Mouse (Mus musculus) ES-CJ7 (cell line): Measurements from ENCODE around the gene Mymx.

ENCODE experiments used
- DNase-seq: peaks from one replicate; pipeline ENCODE4 v3.0.0; 2011; ENCODE audit warnings: low read depth, low spot score

The Mymx gene

GRCm38 (mm10) chr17:45589844-45590243 is 12.1 kb downstream of the Mymx start:
- DNase-seq: no peak

DNA sequence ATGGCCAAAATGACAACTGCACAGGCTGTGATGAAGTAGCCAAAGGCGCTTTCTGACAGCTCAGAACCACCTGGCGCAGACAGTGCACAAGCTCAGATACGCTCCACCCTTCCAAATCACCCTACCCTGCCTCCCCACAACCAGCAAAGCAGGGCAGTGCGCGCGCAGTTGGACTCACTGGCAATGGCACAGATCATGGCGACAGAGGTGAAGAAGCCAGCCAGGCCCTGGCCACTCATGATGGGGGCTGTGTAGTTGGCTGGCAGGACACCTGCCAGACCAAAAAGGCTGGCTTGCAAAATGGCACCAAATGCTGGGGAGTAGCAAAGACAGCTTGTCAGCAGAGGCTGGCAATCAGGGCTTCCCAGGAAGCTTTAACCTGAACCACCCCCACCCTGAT is 12.7 kb downstream of the Mymx start:
- no peak for DNase-seq

DNA sequence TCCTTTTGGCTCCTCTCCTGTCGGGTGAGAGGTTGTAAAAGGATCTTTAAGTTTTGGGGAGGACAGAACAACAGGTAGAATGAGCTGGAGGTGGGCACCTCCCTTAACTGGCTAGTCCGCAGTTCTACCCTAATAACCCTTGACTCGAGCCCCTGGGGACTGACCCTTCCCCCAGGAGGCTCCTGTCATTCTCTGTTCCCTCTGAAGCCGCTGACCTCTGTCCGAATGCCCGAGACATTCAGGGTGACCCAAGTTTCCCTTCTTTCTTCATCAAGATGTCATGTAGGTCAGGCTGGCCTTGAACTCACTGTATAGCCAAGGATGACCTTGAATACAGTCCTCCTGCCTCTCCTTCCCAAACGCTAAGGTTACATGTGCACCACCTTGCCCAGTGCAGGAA is 13.5 kb downstream of the Mymx start:
- DNase-seq: no peak

DNA sequence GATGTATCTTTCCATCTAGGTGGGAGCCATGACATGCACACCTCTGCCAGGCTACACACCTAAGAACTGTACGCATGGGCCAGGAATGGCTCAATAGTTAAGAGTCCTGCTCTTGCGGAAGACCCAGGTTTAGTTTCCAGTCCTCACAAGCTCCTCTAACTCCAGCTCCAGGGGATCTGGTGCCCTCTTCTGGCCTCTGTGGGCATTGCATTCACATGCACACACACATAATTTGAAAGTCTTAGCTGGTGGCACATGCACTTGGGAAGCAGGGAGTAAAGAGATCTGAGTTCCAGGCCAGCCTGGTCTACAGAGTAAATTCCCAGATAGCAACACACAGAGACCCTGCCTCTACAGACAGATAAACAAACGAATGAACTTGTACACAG is 15.5 kb downstream of the Mymx start:
- peak; percentile 92 for DNase-seq

- DNase-seq: peak; percentile 75
These were observed 16.0 kb downstream of the Mymx start for GRCm38 (mm10) chr17:45585725-45586448.

DNA sequence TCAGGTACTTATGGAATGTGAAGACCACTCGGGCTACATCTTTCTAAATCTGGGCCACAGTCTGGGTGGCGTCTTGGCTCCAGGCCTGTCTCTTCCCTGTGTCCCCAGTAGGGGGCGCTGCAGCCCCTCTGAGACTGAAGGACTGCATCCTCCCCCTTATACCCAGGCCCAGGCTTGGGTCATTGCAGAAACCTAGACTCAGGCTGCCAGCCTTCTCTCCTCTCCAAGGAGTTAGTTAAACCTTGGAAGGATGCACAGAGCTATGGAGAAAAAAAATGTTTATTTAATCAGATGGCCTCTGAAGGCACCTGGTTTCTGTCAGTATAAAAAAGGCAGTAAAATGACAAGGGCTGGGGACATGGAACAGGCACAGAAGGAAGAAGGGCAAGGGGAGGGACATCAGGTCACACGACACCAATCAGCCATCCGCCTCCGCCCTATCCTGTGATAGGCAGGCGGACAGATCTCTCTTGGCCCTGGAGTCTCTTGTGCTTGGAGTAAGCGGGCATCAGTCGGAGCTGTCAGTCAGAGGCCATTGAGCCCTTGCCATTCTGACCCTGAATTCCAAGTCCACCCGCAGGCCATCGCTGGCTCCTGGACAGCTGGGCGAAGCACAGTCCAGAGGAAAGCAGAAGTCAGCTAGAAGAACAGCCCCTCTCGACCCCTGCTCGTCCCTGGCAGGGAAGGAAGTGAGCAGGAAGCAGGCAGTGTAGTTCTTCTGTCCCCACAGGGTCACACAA is 16.8 kb downstream of the Mymx start:
- peak; percentile 83 for DNase-seq

GRCm38 (mm10) chr17:45584096-45584896 is 17.6 kb downstream of the Mymx start:
- DNase-seq: peak; percentile 81

DNA sequence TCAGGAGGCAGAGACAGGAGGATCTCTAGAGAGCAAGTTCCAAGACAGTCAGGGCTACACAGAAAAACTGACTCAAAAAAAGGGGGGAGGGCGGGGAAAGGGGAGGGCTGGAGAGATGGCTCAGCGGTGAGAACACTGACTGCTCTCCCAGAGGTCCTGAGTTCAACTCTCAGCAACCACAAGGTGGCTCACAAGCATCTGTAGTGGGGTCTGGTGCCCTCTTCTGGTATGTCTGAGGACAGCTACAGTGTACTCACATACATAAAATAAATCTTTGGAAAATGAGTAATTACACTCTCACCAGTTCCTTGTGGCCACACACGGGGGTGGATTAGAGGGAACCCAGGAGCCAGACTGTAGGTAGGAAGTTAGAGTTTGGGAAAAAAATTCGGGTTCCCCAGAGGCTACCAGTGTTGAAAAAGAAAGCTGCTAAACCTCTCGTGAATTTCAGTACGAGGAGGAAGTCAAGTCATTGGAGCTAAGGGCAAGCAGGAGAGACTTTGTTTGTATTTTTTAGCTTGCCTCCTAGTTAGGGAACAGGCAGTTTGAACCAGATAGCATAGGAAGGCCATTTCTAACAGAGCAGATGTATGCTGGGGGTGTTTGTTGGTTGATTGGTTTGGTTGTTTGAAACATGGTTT is 19.1 kb downstream of the Mymx start:
- peak; percentile 76 for DNase-seq

- DNase-seq: no peak
These were observed 19.7 kb downstream of the Mymx start for GRCm38 (mm10) chr17:45582188-45582587.

GRCm38 (mm10) chr17:45581567-45581983 is 20.3 kb downstream of the Mymx start:
- peak; percentile 87 for DNase-seq

DNA sequence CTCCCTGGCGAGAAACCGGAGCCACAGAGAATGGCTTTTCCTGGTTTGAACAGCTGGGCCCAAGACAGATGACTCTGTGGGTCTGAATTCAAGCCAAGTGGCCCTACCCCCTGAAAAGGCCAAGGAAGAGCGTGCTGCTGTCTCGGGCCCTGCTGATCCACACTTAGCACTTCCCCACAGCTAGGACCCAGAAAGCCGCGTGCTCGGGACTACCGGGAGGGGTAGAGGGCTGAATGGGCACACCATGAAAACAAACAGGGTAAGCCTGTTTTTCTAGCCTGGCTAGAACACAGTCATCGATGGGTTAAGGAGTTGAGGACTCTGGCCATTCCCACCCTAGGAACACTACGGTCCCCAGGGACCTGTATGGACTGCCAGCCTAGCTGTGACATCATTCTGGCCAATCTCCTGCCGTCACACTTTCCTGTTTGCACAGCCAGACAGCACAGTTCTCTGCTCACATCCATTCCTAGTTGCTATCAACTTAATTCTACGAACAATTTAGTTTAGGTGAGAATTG is 20.9 kb downstream of the Mymx start:
- no peak for DNase-seq

GRCm38 (mm10) chr17:45579554-45579953 is 22.3 kb downstream of the Mymx start:
- DNase-seq: no peak

DNA sequence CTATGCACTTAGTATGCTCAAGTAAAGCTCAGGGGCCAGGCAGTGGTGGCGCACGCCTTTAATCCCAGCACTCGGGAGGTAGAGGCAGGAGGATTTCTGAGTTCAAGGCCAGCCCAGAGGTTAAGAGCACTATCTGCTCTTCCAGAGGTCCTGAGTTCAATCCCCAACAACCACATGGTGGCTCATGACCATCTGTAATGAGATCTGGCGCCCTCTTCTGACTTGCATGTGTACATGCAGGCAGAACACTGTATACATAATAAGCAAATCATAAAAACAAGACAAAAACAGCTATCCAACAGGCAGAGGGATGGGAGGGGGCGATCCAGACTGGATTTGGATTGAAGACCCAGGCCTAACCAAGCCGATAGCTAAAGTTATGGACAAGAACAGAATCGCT is 23.1 kb downstream of the Mymx start:
- DNase-seq: peak; percentile 81

DNA sequence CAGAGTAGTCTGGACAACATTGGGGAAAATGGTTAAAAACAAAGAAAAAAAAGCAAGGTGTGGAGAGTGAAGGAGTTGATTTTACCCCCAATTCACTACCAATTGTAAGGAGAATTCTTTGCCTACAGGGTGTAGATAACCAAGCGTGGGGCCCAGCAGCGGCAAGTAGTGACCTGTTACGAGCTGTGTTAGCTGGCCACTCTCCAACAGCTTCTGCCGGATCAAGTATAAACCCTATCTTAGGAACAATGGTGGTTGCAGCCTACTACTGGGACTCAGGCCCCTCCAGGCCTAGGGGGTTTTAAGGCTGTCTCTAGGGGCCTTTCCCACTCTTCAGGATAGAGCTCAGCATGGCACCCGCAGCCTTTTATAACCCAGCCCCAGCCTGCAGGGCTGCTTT is 23.7 kb downstream of the Mymx start:
- DNase-seq: no peak

- DNase-seq: no peak
These were observed 26.6 kb downstream of the Mymx start for GRCm38 (mm10) chr17:45575123-45575897.

DNA sequence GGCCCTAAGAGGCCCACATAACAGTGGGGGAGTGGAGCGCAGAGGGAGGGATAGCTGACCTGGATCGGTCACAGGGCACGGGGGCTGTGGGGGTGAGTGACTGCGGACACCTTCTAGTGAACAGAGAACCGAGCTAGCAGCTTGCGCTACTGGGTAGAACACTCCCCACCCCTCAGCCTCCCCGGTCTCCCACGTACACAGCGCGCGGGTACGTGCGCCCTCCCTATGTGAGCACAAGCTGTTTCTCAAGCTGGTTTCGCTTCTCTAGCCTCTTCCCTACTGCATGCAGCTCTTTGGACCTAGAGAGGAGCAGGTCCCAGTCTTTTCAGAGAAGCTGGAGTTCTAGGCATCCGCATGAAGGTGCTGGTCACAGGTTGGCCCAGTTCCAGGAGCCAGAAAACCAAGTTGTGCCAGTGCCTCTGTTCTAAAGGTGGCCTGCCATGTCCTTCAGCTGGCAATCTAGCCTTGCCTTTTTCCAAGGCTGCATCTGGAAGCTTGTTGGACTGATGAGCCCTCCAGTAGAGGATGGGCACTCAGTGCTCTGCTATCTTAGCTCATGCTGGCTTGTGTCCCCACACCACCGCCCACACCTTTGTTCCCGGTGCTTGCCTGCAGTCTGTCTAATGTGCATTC is 27.7 kb downstream of the Mymx start:
- peak; percentile 79 for DNase-seq

- peak; percentile 97 for DNase-seq
These were observed 28.1 kb downstream of the Mymx start for GRCm38 (mm10) chr17:45573780-45574123.

DNA sequence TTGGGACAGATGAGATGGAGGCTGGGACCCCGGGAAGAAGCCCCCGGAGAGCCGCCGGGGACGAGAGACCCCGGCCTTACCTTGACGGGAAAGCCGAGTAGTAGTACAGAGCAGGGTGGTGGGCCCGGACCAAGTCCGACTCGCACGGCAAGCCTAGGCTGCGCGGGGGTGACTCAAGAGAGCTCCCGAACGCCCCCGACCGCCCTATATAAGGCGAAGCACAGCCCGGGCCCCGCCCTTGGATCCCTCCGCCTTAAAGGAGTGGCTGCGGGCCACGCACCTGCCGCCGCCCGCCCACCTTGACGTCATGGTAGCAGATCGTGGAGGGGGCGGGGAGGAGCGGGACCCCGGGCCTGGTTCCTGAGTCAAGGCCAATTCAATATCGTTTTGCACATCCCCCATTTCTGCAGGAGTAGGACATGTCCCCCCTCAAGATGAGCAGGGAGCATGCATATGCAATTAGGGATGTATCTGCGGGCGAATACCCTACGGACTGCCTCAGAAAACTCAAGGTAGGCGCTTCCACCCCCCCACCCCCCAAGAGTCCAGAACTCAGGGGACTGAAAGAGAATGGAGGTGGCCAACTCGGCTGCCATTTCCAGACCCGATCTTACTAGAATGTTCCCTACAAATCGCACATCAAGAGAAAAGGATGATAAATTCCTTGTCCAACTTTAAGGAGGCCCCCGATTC is 28.7 kb downstream of the Mymx start, which contains the start of gene Hsp90ab1:
TSS of gene Hsp90ab1 (minus strand) at position 185 of the 693 bp plus-strand sequence.
- DNase-seq: peak; percentile 99
